Mouse (Mus musculus): Measurements from ENCODE around the gene Tdrd3. TPM values are rescaled to one million over a fixed set of nuclear protein-coding genes. Genes with fewer than 3 reads are reported as not detected.

The Tdrd3 gene
- polyA plus RNA-seq, 1 experiment: 4.9 TPM

DNA sequence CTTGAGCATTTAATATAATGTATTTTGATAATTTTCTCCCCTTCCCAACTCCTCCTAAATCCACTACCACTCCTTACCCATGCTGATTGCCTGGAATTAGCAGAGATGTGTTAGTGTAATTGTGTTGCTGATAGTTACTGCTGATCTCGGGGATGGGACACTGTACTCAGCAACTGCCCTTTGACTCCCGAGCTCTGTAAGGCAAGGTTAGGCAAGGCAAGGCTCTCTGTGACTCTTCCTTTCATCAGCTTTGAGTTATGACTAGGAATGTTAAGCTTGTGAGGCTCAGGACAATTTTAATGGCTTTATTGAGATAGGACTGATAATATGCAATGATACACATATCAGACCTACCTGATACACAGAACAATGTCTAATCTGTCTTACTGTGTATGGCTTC, 56.3 kb downstream of the Tdrd3 start:
- no peaks in the 10 kb centered on the region for H3K4me1 ChIP-seq (ENCODE audit: control insufficient read depth, insufficient read depth, low read length)
- WGBS: 59% methylated on average over 2 of the region's 2 CpGs
- no peak overlapping the region for H3K27ac ChIP-seq (ENCODE audit: insufficient read depth, low read depth, low read length)
- H3K36me3 ChIP-seq (ENCODE audit: control insufficient read depth, insufficient read depth, low read length): no peaks in the 10 kb centered on the region; the same call in 1 of the 2 replicates
- no peaks in the 10 kb centered on the region for H3K27me3 ChIP-seq (replicated peaks; ENCODE audit: control insufficient read depth, insufficient read depth, low read length)
- DNase-seq: no peak
- H3K4me3 ChIP-seq (ENCODE audit: insufficient read depth, low read depth, low read length): no peak overlapping the region
- TF ChIP-seq CTCF (conservative IDR thresholded peaks at IDR 0.05; ENCODE audit: insufficient read depth, insufficient read length, low read depth, low read length) (no peak), POLR2A (IDR thresholded peaks at IDR 0.05; ENCODE audit: low read depth, low read length) (no peak)

DNA sequence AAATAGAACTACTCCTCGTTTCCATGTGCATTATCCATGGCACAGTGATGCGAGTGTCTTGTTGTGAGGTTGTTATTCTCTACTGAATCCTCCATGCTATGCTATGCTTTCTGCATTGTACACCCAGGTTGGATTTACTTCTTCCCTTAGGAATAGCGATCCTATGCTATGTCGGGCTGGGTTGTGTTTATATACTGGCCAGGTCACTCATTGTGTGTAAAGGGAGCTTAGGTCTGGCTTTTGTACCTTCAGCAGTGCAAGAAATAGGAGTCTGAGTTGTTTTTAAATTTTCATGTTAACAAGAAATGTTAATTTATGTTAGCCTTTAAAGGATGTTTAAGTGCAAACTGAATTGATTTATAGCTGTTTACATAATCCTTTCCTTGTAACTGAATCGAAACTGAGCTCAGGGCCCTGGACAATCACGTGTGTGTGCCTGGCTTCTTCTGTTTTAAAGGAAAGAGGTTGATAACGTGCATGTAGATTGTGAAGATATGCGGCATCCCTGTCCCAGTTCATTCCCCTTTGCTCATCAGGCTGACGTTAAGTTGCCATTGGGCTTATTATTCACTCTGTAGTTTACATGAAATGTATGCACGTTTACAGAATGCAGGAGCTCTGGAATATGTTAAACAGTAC, 59.4 kb downstream of the Tdrd3 start:
- TF ChIP-seq POLR2A (IDR thresholded peaks at IDR 0.05; ENCODE audit: low read depth, low read length) (no peak), CTCF (conservative IDR thresholded peaks at IDR 0.05; ENCODE audit: insufficient read depth, insufficient read length, low read depth, low read length) (no peak)
- WGBS: 56% methylated on average over 10 of the region's 10 CpGs
- no peak for DNase-seq
- H3K27me3 ChIP-seq (replicated peaks; ENCODE audit: control insufficient read depth, insufficient read depth, low read length): no peaks in the 10 kb centered on the region
- H3K27ac ChIP-seq (ENCODE audit: insufficient read depth, low read depth, low read length): no peak overlapping the region
- no peaks in the 10 kb centered on the region for H3K4me1 ChIP-seq (ENCODE audit: control insufficient read depth, insufficient read depth, low read length)
- H3K36me3 ChIP-seq (ENCODE audit: control insufficient read depth, insufficient read depth, low read length): no peaks in the 10 kb centered on the region; the same call in 1 of the 2 replicates
- no peak overlapping the region for H3K4me3 ChIP-seq (ENCODE audit: insufficient read depth, low read depth, low read length)

DNA sequence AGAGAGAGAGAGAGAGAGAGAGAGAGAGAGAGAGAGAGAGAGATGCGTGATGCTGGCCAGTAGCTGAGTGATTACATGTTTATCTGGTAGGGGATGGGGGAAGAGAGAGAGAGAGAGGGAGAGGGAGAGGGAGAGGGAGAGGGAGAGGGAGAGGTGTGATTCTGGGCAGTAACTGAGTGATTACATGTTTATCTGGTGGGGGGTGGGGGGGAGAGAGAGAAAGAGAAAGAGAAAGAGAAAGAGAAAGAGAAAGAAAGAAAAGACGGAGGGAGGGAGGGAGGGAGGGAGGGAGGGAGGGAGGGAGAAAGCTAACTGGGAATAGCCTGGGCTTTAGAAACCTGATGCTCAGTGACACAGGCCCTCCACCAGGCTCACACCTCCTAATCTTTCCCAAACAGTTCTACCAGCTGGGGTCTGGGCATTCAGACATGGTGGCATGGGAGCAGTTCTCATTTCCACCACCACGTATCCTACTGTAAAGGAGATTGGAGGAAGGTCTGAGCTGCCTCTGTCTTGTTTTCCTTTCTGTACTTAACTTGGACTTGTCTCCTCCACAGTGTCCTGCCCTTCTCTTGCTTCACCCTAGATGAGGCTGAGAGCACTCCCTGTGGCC, 62.0 kb downstream of the Tdrd3 start:
- DNase-seq: no peak
- Histone ChIP-seq H3K27ac (ENCODE audit: insufficient read depth, low read depth, low read length) (no peak overlapping the region), H3K36me3 (ENCODE audit: control insufficient read depth, insufficient read depth, low read length) (no peaks in the 10 kb centered on the region; the same call in 1 of the 2 replicates), H3K27me3 (replicated peaks; ENCODE audit: control insufficient read depth, insufficient read depth, low read length) (no peaks in the 10 kb centered on the region), H3K4me3 (ENCODE audit: insufficient read depth, low read depth, low read length) (no peak overlapping the region), H3K4me1 (ENCODE audit: control insufficient read depth, insufficient read depth, low read length) (no peaks in the 10 kb centered on the region)
- 88% methylated on average over 2 of the region's 3 CpGs for WGBS
- TF ChIP-seq CTCF (conservative IDR thresholded peaks at IDR 0.05; ENCODE audit: insufficient read depth, insufficient read length, low read depth, low read length) (no peak), POLR2A (IDR thresholded peaks at IDR 0.05; ENCODE audit: low read depth, low read length) (no peak)

DNA sequence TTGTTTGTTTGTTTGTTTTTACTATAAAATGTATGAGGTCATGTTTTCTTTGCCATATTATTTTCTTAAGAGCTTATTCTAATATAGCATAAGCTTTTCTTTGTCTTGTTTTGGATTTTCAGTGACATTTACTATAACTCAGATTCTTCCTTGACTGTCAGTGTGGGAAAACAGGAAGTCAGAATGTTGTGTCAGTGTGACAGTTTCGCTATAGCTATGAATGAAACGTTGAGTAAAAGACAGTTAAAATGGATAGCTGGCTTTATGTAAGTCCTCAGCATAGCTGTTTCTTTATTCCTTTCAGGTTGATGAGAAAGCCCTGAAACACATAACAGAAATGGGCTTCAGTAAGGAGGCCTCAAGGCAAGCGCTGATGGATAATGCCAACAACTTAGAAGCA, 69.4 kb downstream of the Tdrd3 start:
- peaks cover 6% of the 10 kb centered on the region for H3K36me3 ChIP-seq (ENCODE audit: control insufficient read depth, insufficient read depth, low read length)
- no peak overlapping the region for H3K4me3 ChIP-seq (ENCODE audit: insufficient read depth, low read depth, low read length)
- WGBS: 84% methylated on average over 3 of the region's 3 CpGs
- no peak overlapping the region for H3K27ac ChIP-seq (ENCODE audit: insufficient read depth, low read depth, low read length)
- H3K27me3 ChIP-seq (replicated peaks; ENCODE audit: control insufficient read depth, insufficient read depth, low read length): no peaks in the 10 kb centered on the region
- no peak for DNase-seq
- TF ChIP-seq POLR2A (IDR thresholded peaks at IDR 0.05; ENCODE audit: low read depth, low read length) (no peak), CTCF (conservative IDR thresholded peaks at IDR 0.05; ENCODE audit: insufficient read depth, insufficient read length, low read depth, low read length) (no peak)
- H3K4me1 ChIP-seq (ENCODE audit: control insufficient read depth, insufficient read depth, low read length): no peaks in the 10 kb centered on the region

DNA sequence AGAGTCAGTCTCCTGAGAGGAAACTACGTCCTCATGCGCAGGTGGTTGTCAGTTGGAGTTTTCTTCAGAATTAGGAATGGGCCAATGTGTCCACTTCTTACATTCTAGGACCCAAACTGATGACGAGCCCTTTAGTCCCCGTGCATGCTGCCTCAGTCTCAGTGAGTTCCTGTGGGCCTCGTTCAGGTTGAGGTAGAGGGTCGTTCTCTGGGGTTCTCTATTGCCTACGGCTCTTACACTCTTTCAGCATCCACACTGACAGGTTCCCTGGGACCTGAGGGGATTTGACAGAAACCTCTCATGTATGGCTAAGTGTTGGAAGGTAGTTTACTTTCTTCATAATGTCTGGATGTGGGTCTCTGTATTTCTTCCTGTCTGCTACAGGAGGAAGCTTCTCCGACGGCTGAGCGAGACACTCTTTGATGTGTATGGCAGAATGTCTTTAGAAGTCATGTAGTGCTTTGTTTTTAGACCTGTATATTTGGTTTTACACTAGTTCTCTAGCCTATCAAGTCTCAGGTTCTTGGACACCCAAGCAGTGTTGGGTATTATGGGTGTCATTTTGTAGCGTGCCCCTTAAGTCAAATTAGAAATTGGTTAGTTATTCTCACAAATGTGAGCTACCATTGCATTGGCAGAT, 81.6 kb downstream of the Tdrd3 start:
- TF ChIP-seq CTCF (conservative IDR thresholded peaks at IDR 0.05; ENCODE audit: insufficient read depth, insufficient read length, low read depth, low read length): no peak
- no peak for TF ChIP-seq POLR2A (IDR thresholded peaks at IDR 0.05; ENCODE audit: low read depth, low read length)
- H3K27ac ChIP-seq (ENCODE audit: insufficient read depth, low read depth, low read length): no peak overlapping the region
- WGBS: 95% methylated on average over 11 of the region's 11 CpGs

GRCm38 (mm10) chr14:87505924-87506323, 89.5 kb downstream of the Tdrd3 start:
- Histone ChIP-seq H3K4me3 (ENCODE audit: insufficient read depth, low read depth, low read length) (no peak overlapping the region), H3K27ac (ENCODE audit: insufficient read depth, low read depth, low read length) (no peak overlapping the region), H3K36me3 (ENCODE audit: control insufficient read depth, insufficient read depth, low read length) (peaks cover 7% of the 10 kb centered on the region; the same call in 1 of the 2 replicates), H3K27me3 (replicated peaks; ENCODE audit: control insufficient read depth, insufficient read depth, low read length) (no peaks in the 10 kb centered on the region), H3K4me1 (ENCODE audit: control insufficient read depth, insufficient read depth, low read length) (no peaks in the 10 kb centered on the region)
- WGBS: 87% methylated on average over 8 of the region's 8 CpGs
- no peak for DNase-seq
- TF ChIP-seq CTCF (conservative IDR thresholded peaks at IDR 0.05; ENCODE audit: insufficient read depth, insufficient read length, low read depth, low read length) (no peak), POLR2A (IDR thresholded peaks at IDR 0.05; ENCODE audit: low read depth, low read length) (no peak)

More for the DNA sequence above, 81.6 kb downstream of the Tdrd3 start:
- no peaks in the 10 kb centered on the region for H3K36me3 ChIP-seq (ENCODE audit: control insufficient read depth, insufficient read depth, low read length)
- no peak overlapping the region for H3K4me3 ChIP-seq (ENCODE audit: insufficient read depth, low read depth, low read length)
- no peaks in the 10 kb centered on the region for H3K27me3 ChIP-seq (replicated peaks; ENCODE audit: control insufficient read depth, insufficient read depth, low read length)
- DNase-seq: no peak
- no peaks in the 10 kb centered on the region for H3K4me1 ChIP-seq (ENCODE audit: control insufficient read depth, insufficient read depth, low read length)

GRCm38 (mm10) chr14:87515281-87515680, 98.8 kb downstream of the Tdrd3 start:
- H3K36me3 ChIP-seq (ENCODE audit: control insufficient read depth, insufficient read depth, low read length): no peaks in the 10 kb centered on the region; the same call in none of the 2 replicates
- H3K4me1 ChIP-seq (ENCODE audit: control insufficient read depth, insufficient read depth, low read length): no peaks in the 10 kb centered on the region
- no peak overlapping the region for H3K4me3 ChIP-seq (ENCODE audit: insufficient read depth, low read depth, low read length)
- no peaks in the 10 kb centered on the region for H3K27me3 ChIP-seq (replicated peaks; ENCODE audit: control insufficient read depth, insufficient read depth, low read length)
- DNase-seq: no peak
- no peak for TF ChIP-seq CTCF (conservative IDR thresholded peaks at IDR 0.05; ENCODE audit: insufficient read depth, insufficient read length, low read depth, low read length)
- TF ChIP-seq POLR2A (IDR thresholded peaks at IDR 0.05; ENCODE audit: low read depth, low read length): no peak
- WGBS: 80% methylated on average over 3 of the region's 3 CpGs
- H3K27ac ChIP-seq (ENCODE audit: insufficient read depth, low read depth, low read length): no peak overlapping the region

Data from kidney, adult 2 months (tissue).